Mouse (Mus musculus) small intestine, adult 2 months (tissue): Measurements from ENCODE around the gene Trim25.

Experiments used
- CTCF ChIP-seq: fragments of 200-500 bp; IDR thresholded peaks from 2 replicates; pipeline ENCODE4 v1.5.1; 2012; ENCODE audit warnings: low read depth, mild to moderate bottlenecking, control low read depth, inconsistent platforms, low read length, moderate library complexity, mixed read lengths; ENCODE audit not compliant: insufficient replicate concordance, insufficient read length; ENCODE audit errors: extremely low read depth
- POLR2A ChIP-seq: fragments of 200-500 bp; IDR thresholded peaks from 2 replicates; pipeline ENCODE4 v1.6.1; 2012; ENCODE audit warnings: low read depth, mild to moderate bottlenecking, control low read depth, inconsistent platforms, low read length, moderate library complexity

DNA sequence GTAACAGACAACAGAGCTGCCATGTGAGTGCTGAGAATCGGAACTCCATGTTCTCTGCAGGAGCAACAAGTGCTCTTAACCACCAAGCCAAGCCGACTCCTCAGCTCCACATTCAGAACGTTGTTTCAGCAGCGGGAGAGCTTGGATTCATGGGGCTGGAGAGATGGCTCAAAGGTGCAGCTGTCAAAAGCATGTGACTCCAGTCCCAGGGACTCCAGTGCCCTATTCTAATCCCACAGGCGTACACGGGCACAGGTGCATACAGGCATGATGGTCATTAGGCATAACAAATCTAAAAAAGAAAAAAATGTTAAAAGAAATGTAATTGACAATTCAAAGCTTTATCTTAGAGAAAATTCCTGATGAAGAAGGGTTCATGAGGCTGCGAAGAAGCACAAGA is 6.0 kb upstream of the Trim25 start:
- TF ChIP-seq POLR2A (no peak), CTCF (no peak)
